Mouse (Mus musculus): ENCODE data around the gene Traip. TPM values are rescaled to one million over a fixed set of nuclear protein-coding genes. Genes with fewer than 3 reads are reported as not detected.

The Traip gene
- polyA plus RNA-seq, 1 experiment from 2014 or later, result 4.8 TPM

GRCm38 (mm10) chr9:107961881-107962280, 11.9 kb downstream of the Traip start:
- no peaks in the 10 kb centered on the region for H3K9me3 ChIP-seq (ENCODE audit: control insufficient read depth, low read length)
- H3K9ac ChIP-seq (ENCODE audit: low read length), result no peak overlapping the region
- WGBS, result 50% methylated on average over 5 of the region's 5 CpGs
- H3K4me2 ChIP-seq (replicated peaks; ENCODE audit: low read depth), result no peak overlapping the region
- H3K27ac ChIP-seq (replicated peaks), result no peak overlapping the region
- H3K36me3 ChIP-seq (ENCODE audit: control insufficient read depth, insufficient read depth, low read length), result no peaks in the 10 kb centered on the region
- ATAC-seq (ENCODE audit: low FRiP score, low TSS enrichment) (0 out of 2 replicates have a peak, but pooled peaks have one; percentile 18), DNase-seq (ENCODE audit: low spot score) (peak; percentile 51)
- H3K4me3 ChIP-seq (ENCODE audit: low read depth, low read length), result no peak overlapping the region
- H3K4me1 ChIP-seq (replicated peaks; ENCODE audit: control insufficient read depth, insufficient read depth), result no peaks in the 10 kb centered on the region
- no peaks in the 10 kb centered on the region for H3K27me3 ChIP-seq (ENCODE audit: control insufficient read depth, insufficient read depth, low read length)
- no peak for TF ChIP-seq EP300 (optimal IDR thresholded peaks at IDR 0.05)
- peak; percentile 75 for TF ChIP-seq CTCF (IDR thresholded peaks at IDR 0.05; ENCODE audit: low read depth)

- H3K4me2 ChIP-seq (replicated peaks; ENCODE audit: low read depth), result no peak overlapping the region
- WGBS, result 95% methylated on average over 9 of the region's 9 CpGs
- no peak overlapping the region for H3K27ac ChIP-seq (replicated peaks)
- H3K4me3 ChIP-seq (ENCODE audit: low read depth, low read length), result no peak overlapping the region
- H3K27me3 ChIP-seq (ENCODE audit: control insufficient read depth, insufficient read depth, low read length), result no peaks in the 10 kb centered on the region
- DNase-seq (ENCODE audit: low spot score), result no peak
- H3K4me1 ChIP-seq (replicated peaks; ENCODE audit: control insufficient read depth, insufficient read depth), result no peaks in the 10 kb centered on the region
- no peaks in the 10 kb centered on the region for H3K9me3 ChIP-seq (ENCODE audit: control insufficient read depth, low read length)
- no peak for TF ChIP-seq CTCF (IDR thresholded peaks at IDR 0.05; ENCODE audit: low read depth)
- no peak for TF ChIP-seq EP300 (optimal IDR thresholded peaks at IDR 0.05)
- no peaks in the 10 kb centered on the region for H3K36me3 ChIP-seq (ENCODE audit: control insufficient read depth, insufficient read depth, low read length)
- ATAC-seq (ENCODE audit: low FRiP score, low TSS enrichment), result no peak
- no peak overlapping the region for H3K9ac ChIP-seq (ENCODE audit: low read length)
Measured at GRCm38 (mm10) chr9:107962916-107963315, 13.0 kb downstream of the Traip start.

GRCm38 (mm10) chr9:107963700-107964099, 13.8 kb downstream of the Traip start:
- H3K27ac ChIP-seq (replicated peaks), result no peak overlapping the region
- no peaks in the 10 kb centered on the region for H3K9me3 ChIP-seq (ENCODE audit: control insufficient read depth, low read length)
- H3K4me3 ChIP-seq (ENCODE audit: low read depth, low read length), result no peak overlapping the region
- peak; percentile 89 for DNase-seq (ENCODE audit: low spot score)
- no peak overlapping the region for H3K9ac ChIP-seq (ENCODE audit: low read length)
- no peak overlapping the region for H3K4me2 ChIP-seq (replicated peaks; ENCODE audit: low read depth)
- no peaks in the 10 kb centered on the region for H3K4me1 ChIP-seq (replicated peaks; ENCODE audit: control insufficient read depth, insufficient read depth)
- 17% methylated on average over 5 of the region's 5 CpGs for WGBS
- H3K36me3 ChIP-seq (ENCODE audit: control insufficient read depth, insufficient read depth, low read length), result 0 out of 2 replicates have a peak, but pooled peaks cover under 1% of the 10 kb centered on the region
- no peak for TF ChIP-seq EP300 (optimal IDR thresholded peaks at IDR 0.05)
- peak; percentile 98 for TF ChIP-seq CTCF (IDR thresholded peaks at IDR 0.05; ENCODE audit: low read depth)
- H3K27me3 ChIP-seq (ENCODE audit: control insufficient read depth, insufficient read depth, low read length), result no peaks in the 10 kb centered on the region
- ATAC-seq (ENCODE audit: low FRiP score, low TSS enrichment), result peak; percentile 78

- DNase-seq (ENCODE audit: low spot score) (no peak), ATAC-seq (ENCODE audit: low FRiP score, low TSS enrichment) (no peak)
- Histone ChIP-seq H3K4me1 (replicated peaks; ENCODE audit: control insufficient read depth, insufficient read depth) (no peaks in the 10 kb centered on the region), H3K4me2 (replicated peaks; ENCODE audit: low read depth) (no peak overlapping the region), H3K9me3 (ENCODE audit: control insufficient read depth, low read length) (no peaks in the 10 kb centered on the region), H3K36me3 (ENCODE audit: control insufficient read depth, insufficient read depth, low read length) (0 out of 2 replicates have a peak, but pooled peaks cover 2% of the 10 kb centered on the region), H3K9ac (ENCODE audit: low read length) (no peak overlapping the region), H3K4me3 (ENCODE audit: low read depth, low read length) (no peak overlapping the region), H3K27me3 (ENCODE audit: control insufficient read depth, insufficient read depth, low read length) (no peaks in the 10 kb centered on the region), H3K27ac (replicated peaks) (no peak overlapping the region)
- WGBS, result 90% methylated on average over 9 of the region's 9 CpGs
- no peak for TF ChIP-seq EP300 (optimal IDR thresholded peaks at IDR 0.05)
- TF ChIP-seq CTCF (IDR thresholded peaks at IDR 0.05; ENCODE audit: low read depth), result no peak
Measured at GRCm38 (mm10) chr9:107964681-107965080, 14.7 kb downstream of the Traip start.

- Histone ChIP-seq H3K27ac (replicated peaks) (no peak overlapping the region), H3K9ac (ENCODE audit: low read length) (no peak overlapping the region), H3K4me1 (replicated peaks; ENCODE audit: control insufficient read depth, insufficient read depth) (no peaks in the 10 kb centered on the region; the same call in 1 of the 2 replicates), H3K27me3 (ENCODE audit: control insufficient read depth, insufficient read depth, low read length) (no peaks in the 10 kb centered on the region), H3K4me3 (ENCODE audit: low read depth, low read length) (no peak overlapping the region), H3K4me2 (replicated peaks; ENCODE audit: low read depth) (no peak overlapping the region), H3K9me3 (ENCODE audit: control insufficient read depth, low read length) (no peaks in the 10 kb centered on the region), H3K36me3 (ENCODE audit: control insufficient read depth, insufficient read depth, low read length) (0 out of 2 replicates have a peak, but pooled peaks cover 2% of the 10 kb centered on the region)
- ATAC-seq (ENCODE audit: low FRiP score, low TSS enrichment), result no peak
- TF ChIP-seq CTCF (IDR thresholded peaks at IDR 0.05; ENCODE audit: low read depth) (no peak), EP300 (optimal IDR thresholded peaks at IDR 0.05) (no peak)
- 85% methylated on average over 10 of the region's 10 CpGs for WGBS
- no peak for DNase-seq (ENCODE audit: low spot score)
Measured at GRCm38 (mm10) chr9:107966676-107967075, 16.7 kb downstream of the Traip start.

- 79% methylated on average over 6 of the region's 6 CpGs for WGBS
- H3K36me3 ChIP-seq (ENCODE audit: control insufficient read depth, insufficient read depth, low read length), result 0 out of 2 replicates have a peak, but pooled peaks cover 2% of the 10 kb centered on the region
- ATAC-seq (ENCODE audit: low FRiP score, low TSS enrichment), result no peak
Measured at GRCm38 (mm10) chr9:107967437-107967836, 17.5 kb downstream of the Traip start.

More at GRCm38 (mm10) chr9:107967437-107967836, 17.5 kb downstream of the Traip start:
- Histone ChIP-seq H3K9me3 (ENCODE audit: control insufficient read depth, low read length) (no peaks in the 10 kb centered on the region), H3K4me1 (replicated peaks; ENCODE audit: control insufficient read depth, insufficient read depth) (no peaks in the 10 kb centered on the region; the same call in 1 of the 2 replicates), H3K9ac (ENCODE audit: low read length) (no peak overlapping the region), H3K27ac (replicated peaks) (no peak overlapping the region), H3K27me3 (ENCODE audit: control insufficient read depth, insufficient read depth, low read length) (no peaks in the 10 kb centered on the region), H3K4me2 (replicated peaks; ENCODE audit: low read depth) (no peak overlapping the region), H3K4me3 (ENCODE audit: low read depth, low read length) (no peak overlapping the region)
- no peak for TF ChIP-seq CTCF (IDR thresholded peaks at IDR 0.05; ENCODE audit: low read depth)
- no peak for TF ChIP-seq EP300 (optimal IDR thresholded peaks at IDR 0.05)
- DNase-seq (ENCODE audit: low spot score), result no peak

Measured in stomach, postnatal 0 days (tissue).